Mouse (Mus musculus) T-helper 1 cell (primary cell): ENCODE data around the gene Gm28035.

Experiments used
- in situ Hi-C: fragments of 300-600 bp; cut with MboI, MseI; formaldehyde crosslinking; loops from one replicate; pipeline ENCODE4 v1.15.1; 2025; ENCODE audit warnings: high pct_unique_total_duplicates

The Gm28035 gene

GRCm38 (mm10) chr2:30237881-30238280 is 2.5 kb upstream of the Gm28035 start:
- in situ Hi-C loops = no loop called here

GRCm38 (mm10) chr2:30238906-30239465 is 1.4 kb upstream of the Gm28035 start:
- in situ Hi-C loops = no loop called here

GRCm38 (mm10) chr2:30239777-30240176 is 590 bp upstream of the Gm28035 start:
- in situ Hi-C loops = loop anchor here (5.0 kb wide), 1 partner anchor 43 kb away; the partner anchor contains the start of gene Gm28038

- in situ Hi-C loops = loop anchor here (5.0 kb wide), 1 partner anchor 40 kb away; the partner anchor contains the start of gene Gm28038
Measured at GRCm38 (mm10) chr2:30242509-30242908, 2.1 kb downstream of the Gm28035 start.

- in situ Hi-C loops = loop anchor here (5.0 kb wide), 1 partner anchor 39 kb away; the partner anchor contains the start of gene Gm28038
Measured at GRCm38 (mm10) chr2:30243391-30243790, 3.0 kb downstream of the Gm28035 start.

- in situ Hi-C loops = loop anchor here (5.0 kb wide), 1 partner anchor 38 kb away; the partner anchor contains the start of gene Gm28038
Measured at GRCm38 (mm10) chr2:30244595-30245178, 4.3 kb downstream of the Gm28035 start.

- in situ Hi-C loops = no loop called here
Measured at GRCm38 (mm10) chr2:30247036-30247435, 6.7 kb downstream of the Gm28035 start.

- in situ Hi-C loops = no loop called here
Measured at GRCm38 (mm10) chr2:30247681-30248080, 7.3 kb downstream of the Gm28035 start.

GRCm38 (mm10) chr2:30249182-30249581 is 8.8 kb downstream of the Gm28035 start:
- in situ Hi-C loops = no loop called here

GRCm38 (mm10) chr2:30250166-30251128 is 10.1 kb downstream of the Gm28035 start:
- in situ Hi-C loops = no loop called here

- in situ Hi-C loops = no loop called here
Measured at GRCm38 (mm10) chr2:30251417-30252104, 11.2 kb downstream of the Gm28035 start.

GRCm38 (mm10) chr2:30252521-30252920 is 12.2 kb downstream of the Gm28035 start:
- in situ Hi-C loops = no loop called here

GRCm38 (mm10) chr2:30253809-30254208 is 13.4 kb downstream of the Gm28035 start:
- in situ Hi-C loops = no loop called here

- in situ Hi-C loops = no loop called here
Measured at GRCm38 (mm10) chr2:30255631-30256395, 15.4 kb downstream of the Gm28035 start.

GRCm38 (mm10) chr2:30256616-30257350 is 16.4 kb downstream of the Gm28035 start:
- in situ Hi-C loops = no loop called here

- in situ Hi-C loops = no loop called here
Measured at GRCm38 (mm10) chr2:30257699-30258460, 17.5 kb downstream of the Gm28035 start.

- in situ Hi-C loops = no loop called here
Measured at GRCm38 (mm10) chr2:30258600-30258999, 18.2 kb downstream of the Gm28035 start.

GRCm38 (mm10) chr2:30259131-30260064 is 19.0 kb downstream of the Gm28035 start:
- in situ Hi-C loops = no loop called here
